Mouse (Mus musculus): ENCODE data around the gene Sh2b2. TPM values are rescaled to one million over a fixed set of nuclear protein-coding genes. Genes with fewer than 3 reads are reported as not detected.

Sh2b2 gene
- polyA plus RNA-seq, 1 experiment from 2014 or later, result 5.0 TPM

DNA sequence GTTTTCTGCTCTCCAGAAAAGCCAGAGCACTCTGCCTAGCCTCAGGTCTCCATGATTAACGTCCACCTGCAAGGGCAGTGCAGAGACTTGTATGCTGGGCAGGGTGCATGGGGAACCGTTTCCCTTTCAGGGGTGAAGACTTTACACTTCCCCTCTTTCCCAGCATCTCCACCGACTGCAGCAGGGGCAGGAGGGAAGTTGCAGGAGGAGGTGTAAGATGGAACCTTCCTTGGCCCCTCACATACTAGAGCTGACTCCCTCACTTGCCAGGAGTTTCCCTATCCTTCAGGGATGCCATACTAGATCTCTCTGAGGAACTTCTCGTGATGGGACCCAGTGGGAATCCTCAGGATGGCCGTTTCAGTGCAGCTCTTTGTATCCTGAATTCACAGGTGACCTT lies 35.8 kb downstream of the Sh2b2 start:
- WGBS, result 58% methylated on average over 5 of the region's 5 CpGs
- Histone ChIP-seq H3K27ac (no peak overlapping the region), H3K9me3 (no peaks in the 10 kb centered on the region), H3K4me3 (no peak overlapping the region), H3K4me2 (no peak overlapping the region), H3K9ac (no peak overlapping the region), H3K27me3 (no peaks in the 10 kb centered on the region), H3K4me1 (no peaks in the 10 kb centered on the region), H3K36me3 (no peaks in the 10 kb centered on the region)
- no peak for ATAC-seq (ENCODE audit: borderline replicate concordance, extremely low read depth, low FRiP score, low TSS enrichment)

DNA sequence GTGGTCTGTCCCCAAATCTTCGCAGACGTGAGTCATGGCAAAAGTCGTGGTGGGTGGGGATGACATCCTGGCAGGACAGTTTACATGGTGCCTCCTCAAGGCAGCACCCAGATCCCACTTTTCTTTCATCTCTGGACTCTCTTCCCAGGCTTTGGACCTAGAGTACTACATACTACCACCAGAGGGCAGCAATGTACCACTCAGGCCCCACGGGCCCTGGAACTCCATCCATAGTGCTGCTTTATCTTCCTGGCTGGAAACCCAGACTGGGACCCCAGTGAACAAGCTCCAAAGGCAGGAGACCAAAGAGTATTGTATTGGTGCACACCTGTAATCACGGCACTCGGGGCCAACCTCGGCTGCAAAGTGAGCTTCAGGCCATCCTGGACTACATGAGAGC lies 44.5 kb downstream of the Sh2b2 start:
- Histone ChIP-seq H3K4me1 (peaks cover 13% of the 10 kb centered on the region), H3K27me3 (no peaks in the 10 kb centered on the region), H3K4me3 (no peak overlapping the region), H3K9ac (no peak overlapping the region), H3K9me3 (no peaks in the 10 kb centered on the region), H3K36me3 (peaks cover 3% of the 10 kb centered on the region), H3K27ac (no peak overlapping the region), H3K4me2 (no peak overlapping the region)
- ATAC-seq (ENCODE audit: borderline replicate concordance, extremely low read depth, low FRiP score, low TSS enrichment), result peak; percentile 27; the same call in 1 of the 2 replicates
- 35% methylated on average over 7 of the region's 7 CpGs for WGBS

DNA sequence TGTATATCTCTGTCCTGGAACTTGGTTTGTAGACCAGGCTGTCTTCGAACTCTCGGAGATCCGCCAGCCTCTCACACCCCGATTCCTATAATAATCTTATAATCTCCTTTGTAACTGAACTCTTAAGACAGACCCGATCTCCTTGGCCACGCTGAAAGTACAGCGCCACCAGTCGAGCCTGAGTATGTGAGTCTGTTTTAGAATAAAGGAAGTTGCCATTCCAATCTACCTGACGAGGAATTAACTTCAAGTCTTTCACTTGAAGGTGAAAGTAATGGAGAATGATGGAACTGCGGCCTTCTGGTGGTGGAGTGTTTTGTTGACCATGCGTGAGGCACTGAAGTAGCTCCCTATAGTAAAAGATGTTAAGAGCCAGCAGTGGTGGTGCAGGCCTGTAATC lies 46.8 kb downstream of the Sh2b2 start:
- H3K36me3 ChIP-seq, result peaks cover 26% of the 10 kb centered on the region
- no peak for ATAC-seq (ENCODE audit: borderline replicate concordance, extremely low read depth, low FRiP score, low TSS enrichment)
- no peaks in the 10 kb centered on the region for H3K9me3 ChIP-seq
- no peaks in the 10 kb centered on the region for H3K27me3 ChIP-seq
- H3K4me3 ChIP-seq, result peak overlapping the region; percentile 94
- H3K9ac ChIP-seq, result peak overlapping the region; percentile 64; the same call in 1 of the 2 replicates
- H3K4me1 ChIP-seq, result peaks cover 13% of the 10 kb centered on the region
- 0 out of 2 replicates have a peak overlapping the region, but pooled peaks have one; percentile 4 for H3K27ac ChIP-seq
- WGBS, result 31% methylated on average over 11 of the region's 11 CpGs
- H3K4me2 ChIP-seq, result peak overlapping the region; percentile 90

DNA sequence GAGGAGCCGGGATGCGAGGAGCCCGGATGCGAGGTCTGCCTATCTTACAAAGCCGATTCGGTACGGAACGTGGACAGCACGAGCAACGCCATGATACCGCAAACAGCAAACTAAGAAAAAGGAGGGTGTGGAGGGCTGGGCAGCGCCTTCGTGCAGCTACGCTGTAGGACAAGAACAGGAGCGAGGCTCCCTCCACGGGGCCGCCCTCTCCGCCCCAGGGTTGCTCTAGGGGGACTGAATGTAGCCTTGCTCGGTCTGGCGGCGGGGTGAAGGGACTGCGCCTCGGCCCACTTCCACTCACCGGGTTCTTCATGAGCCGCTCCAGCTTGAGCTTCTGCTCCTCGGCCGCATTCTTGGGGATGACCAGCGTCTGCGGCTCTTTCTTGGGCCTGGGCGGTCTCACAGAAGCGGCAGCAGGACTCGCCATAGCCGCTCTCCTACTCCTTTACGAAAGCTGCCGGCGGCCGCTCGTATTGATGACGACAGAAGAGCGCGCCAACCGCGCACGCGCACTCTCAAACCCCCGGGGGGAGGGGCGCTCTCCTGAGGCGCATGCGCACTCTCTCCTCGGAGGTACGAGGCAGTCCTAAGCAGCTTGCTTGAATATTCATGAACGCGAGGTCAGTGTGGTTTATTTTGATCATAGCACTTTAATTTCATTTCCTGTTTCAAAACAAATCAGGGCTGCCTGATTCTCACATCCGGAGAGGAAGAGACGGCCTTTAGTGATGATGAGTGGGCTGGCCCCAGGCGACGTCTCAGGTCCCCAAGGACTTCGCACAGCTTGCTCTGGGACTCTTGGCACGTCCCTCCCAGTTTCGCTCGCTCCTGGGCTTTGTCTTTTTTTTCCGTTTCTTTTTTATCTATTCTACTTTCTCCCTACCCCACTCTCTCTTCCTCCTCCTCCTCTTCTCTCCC lies 47.6 kb downstream of the Sh2b2 start, which contains the start of gene Prkrip1:
Prkrip1 (minus strand) TSS at position 490 of the 918 bp plus-strand sequence.
- under 1% methylated on average over 62 of the region's 62 CpGs for WGBS
- Histone ChIP-seq H3K9ac (peak within 1 kb of the TSS; percentile 80), H3K36me3 (peaks cover 34% of the 10 kb centered on the region), H3K27me3 (no peaks in the 10 kb centered on the region), H3K27ac (peak within 1 kb of the TSS; percentile 86), H3K4me3 (peak within 1 kb of the TSS; percentile 94), H3K9me3 (no peaks in the 10 kb centered on the region), H3K4me2 (peak within 1 kb of the TSS; percentile 90), H3K4me1 (peaks cover 13% of the 10 kb centered on the region)
- ATAC-seq (ENCODE audit: borderline replicate concordance, extremely low read depth, low FRiP score, low TSS enrichment), result peak; percentile 89

DNA sequence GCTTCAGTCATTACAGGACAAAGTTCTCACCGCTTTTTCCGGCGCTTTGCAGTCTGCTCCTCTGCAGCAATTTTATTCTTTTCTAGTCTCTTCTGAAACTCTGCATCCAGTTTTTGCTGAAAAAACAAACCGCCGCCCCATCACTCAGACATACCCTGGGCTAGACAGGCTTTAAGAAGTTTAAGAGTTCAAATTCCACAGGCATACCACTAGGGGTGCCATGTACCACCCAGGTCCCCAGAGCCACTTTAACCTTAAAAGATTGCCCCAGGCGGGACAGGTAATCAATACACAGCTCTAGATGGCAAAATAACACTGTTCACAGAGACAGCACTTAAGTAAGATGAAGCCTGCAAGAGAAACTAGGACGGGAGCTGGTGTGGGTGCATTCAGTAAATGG lies 54.5 kb downstream of the Sh2b2 start:
- no peaks in the 10 kb centered on the region for H3K9me3 ChIP-seq
- H3K27ac ChIP-seq, result no peak overlapping the region
- H3K4me3 ChIP-seq, result no peak overlapping the region
- H3K4me2 ChIP-seq, result no peak overlapping the region
- peaks cover 85% of the 10 kb centered on the region for H3K36me3 ChIP-seq
- no peak for ATAC-seq (ENCODE audit: borderline replicate concordance, extremely low read depth, low FRiP score, low TSS enrichment)
- 84% methylated on average over 7 of the region's 7 CpGs for WGBS
- no peaks in the 10 kb centered on the region for H3K4me1 ChIP-seq
- H3K9ac ChIP-seq, result no peak overlapping the region
- no peaks in the 10 kb centered on the region for H3K27me3 ChIP-seq

DNA sequence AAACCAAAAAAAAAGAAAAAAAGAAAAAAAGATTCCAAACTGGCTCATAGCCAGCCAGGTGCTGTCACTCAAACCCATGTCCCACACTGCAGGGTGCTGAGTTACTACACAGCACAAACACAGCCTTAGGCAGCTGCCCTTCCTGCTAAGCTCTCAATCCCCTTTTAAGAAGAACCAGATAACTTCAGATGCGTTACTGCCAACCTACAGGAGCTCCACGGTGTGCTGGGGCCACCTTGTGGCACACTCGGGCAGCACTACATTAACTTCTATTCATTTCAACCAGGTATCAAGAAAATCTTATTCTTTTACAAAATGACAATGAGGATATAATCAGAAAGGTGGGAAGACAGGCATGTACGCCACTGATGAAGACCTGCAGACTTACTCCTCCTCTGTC lies 59.6 kb downstream of the Sh2b2 start:
- no peak overlapping the region for H3K9ac ChIP-seq
- no peaks in the 10 kb centered on the region for H3K27me3 ChIP-seq
- H3K4me2 ChIP-seq, result no peak overlapping the region
- H3K4me3 ChIP-seq, result no peak overlapping the region
- WGBS, result 47% methylated on average over 4 of the region's 4 CpGs
- H3K4me1 ChIP-seq, result no peaks in the 10 kb centered on the region
- H3K9me3 ChIP-seq, result no peaks in the 10 kb centered on the region
- H3K27ac ChIP-seq, result no peak overlapping the region
- ATAC-seq (ENCODE audit: borderline replicate concordance, extremely low read depth, low FRiP score, low TSS enrichment), result no peak
- peaks cover 59% of the 10 kb centered on the region for H3K36me3 ChIP-seq

DNA sequence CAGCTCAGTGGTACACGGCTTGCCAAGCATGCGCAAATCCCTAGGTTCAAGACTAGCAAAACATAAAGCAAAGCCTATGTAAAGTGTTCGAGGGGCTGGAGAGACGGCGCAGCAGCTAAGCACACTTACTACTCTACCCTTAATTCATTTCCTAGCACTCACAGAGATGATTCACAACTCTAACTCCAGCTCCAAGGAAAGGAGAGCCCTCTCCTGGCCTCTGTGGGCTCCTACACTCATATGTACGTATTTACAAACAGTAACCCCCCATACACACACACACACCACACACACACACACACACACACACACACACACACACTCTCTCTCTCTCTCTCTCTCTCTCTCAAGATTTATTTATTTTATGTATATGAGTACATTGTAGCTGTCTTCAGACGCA lies 62.6 kb downstream of the Sh2b2 start:
- Histone ChIP-seq H3K4me2 (no peak overlapping the region), H3K27me3 (no peaks in the 10 kb centered on the region), H3K9me3 (no peaks in the 10 kb centered on the region), H3K9ac (no peak overlapping the region), H3K4me1 (no peaks in the 10 kb centered on the region), H3K36me3 (peaks cover 60% of the 10 kb centered on the region), H3K27ac (no peak overlapping the region), H3K4me3 (no peak overlapping the region)
- no peak for ATAC-seq (ENCODE audit: borderline replicate concordance, extremely low read depth, low FRiP score, low TSS enrichment)
- WGBS, result 90% methylated on average over 7 of the region's 7 CpGs

DNA sequence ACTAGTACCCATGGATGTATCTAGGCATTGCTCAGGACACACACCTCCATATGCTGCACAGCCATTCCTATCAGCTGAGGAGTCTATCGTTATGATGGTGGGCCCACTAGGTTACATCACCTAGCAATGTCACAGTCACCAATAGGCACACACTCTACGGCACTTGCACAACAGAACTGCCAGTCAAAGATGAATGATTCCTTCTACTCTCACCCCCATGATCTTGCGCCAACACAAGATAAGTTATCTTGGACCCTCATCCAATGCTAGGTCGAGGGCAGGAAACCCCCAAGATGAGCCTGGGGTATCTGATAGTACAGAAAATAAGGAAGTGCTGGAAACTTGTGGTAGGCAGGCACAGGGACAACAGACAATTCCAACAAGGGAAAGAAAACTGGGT lies 63.5 kb downstream of the Sh2b2 start:
- 82% methylated on average over 4 of the region's 4 CpGs for WGBS
- no peak for ATAC-seq (ENCODE audit: borderline replicate concordance, extremely low read depth, low FRiP score, low TSS enrichment)
- Histone ChIP-seq H3K4me3 (no peak overlapping the region), H3K4me2 (no peak overlapping the region), H3K9ac (no peak overlapping the region), H3K9me3 (no peaks in the 10 kb centered on the region), H3K4me1 (no peaks in the 10 kb centered on the region), H3K36me3 (peaks cover 58% of the 10 kb centered on the region), H3K27ac (no peak overlapping the region), H3K27me3 (no peaks in the 10 kb centered on the region)

DNA sequence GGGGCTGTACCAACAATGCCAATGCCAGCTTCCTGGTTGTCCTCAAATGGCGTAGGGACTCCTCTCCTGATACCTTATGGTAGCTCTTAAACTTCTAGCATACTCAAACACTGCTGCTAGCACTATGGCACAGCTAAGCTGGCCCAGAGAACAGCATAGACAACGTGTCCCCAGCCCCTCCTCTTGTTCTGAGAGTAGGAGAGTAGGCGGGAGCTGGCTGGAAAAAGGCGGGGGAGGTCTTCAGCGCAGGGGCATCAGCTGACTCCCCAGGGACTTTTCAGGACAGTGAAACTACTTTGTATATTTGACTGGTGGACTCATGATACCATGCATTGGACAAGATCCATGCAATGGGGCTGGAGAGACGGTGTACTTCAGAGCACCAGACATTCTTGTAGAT lies 64.3 kb downstream of the Sh2b2 start:
- WGBS, result 82% methylated on average over 6 of the region's 6 CpGs
- Histone ChIP-seq H3K4me2 (no peak overlapping the region), H3K27ac (no peak overlapping the region), H3K4me3 (no peak overlapping the region), H3K9me3 (no peaks in the 10 kb centered on the region), H3K4me1 (no peaks in the 10 kb centered on the region), H3K27me3 (no peaks in the 10 kb centered on the region), H3K36me3 (peaks cover 61% of the 10 kb centered on the region), H3K9ac (no peak overlapping the region)
- ATAC-seq (ENCODE audit: borderline replicate concordance, extremely low read depth, low FRiP score, low TSS enrichment), result no peak

DNA sequence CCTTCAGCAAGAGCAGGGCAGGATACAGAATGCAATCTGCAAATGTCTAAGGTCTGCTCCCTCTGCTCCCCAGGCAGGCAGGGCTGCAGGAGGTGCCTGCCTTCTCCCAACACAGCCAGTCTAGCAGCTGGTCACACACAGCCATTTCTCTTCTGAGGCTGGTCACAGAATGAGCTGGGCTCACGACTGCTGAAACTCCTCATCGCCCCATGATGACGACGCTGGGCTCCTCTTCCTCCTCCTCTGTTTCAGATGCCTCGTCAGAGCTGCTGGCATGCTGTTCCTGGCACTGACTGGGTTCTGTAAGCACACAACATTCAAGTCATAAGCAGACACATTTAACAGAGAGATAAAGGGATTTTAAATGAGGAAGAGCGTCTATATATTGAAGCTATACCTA lies 65.2 kb downstream of the Sh2b2 start:
- ATAC-seq (ENCODE audit: borderline replicate concordance, extremely low read depth, low FRiP score, low TSS enrichment), result no peak
- Histone ChIP-seq H3K27ac (no peak overlapping the region), H3K4me1 (no peaks in the 10 kb centered on the region), H3K27me3 (no peaks in the 10 kb centered on the region), H3K4me2 (no peak overlapping the region), H3K36me3 (peaks cover 58% of the 10 kb centered on the region), H3K9me3 (no peaks in the 10 kb centered on the region), H3K9ac (no peak overlapping the region), H3K4me3 (no peak overlapping the region)
- 87% methylated on average over 6 of the region's 6 CpGs for WGBS

DNA sequence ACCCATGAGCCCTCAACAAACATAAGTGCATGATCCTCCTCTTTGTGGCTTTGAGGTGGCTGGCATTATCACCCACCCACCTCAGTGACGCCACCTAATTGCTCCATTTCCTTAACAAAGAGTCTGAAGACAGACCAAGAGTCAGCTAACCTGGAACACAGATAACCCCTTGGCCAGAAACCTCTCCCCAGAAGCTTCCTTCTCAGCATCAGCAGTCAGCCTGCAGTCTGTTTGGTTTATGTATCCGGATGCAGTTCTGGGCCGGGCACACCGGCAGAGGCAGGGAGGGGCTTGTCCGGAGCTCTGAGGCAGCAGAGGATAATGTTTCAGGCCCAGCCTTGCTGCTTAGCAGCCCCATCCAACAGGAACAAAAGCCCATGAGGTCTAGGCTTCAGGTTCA lies 66.8 kb downstream of the Sh2b2 start:
- H3K36me3 ChIP-seq, result peaks cover 55% of the 10 kb centered on the region
- 73% methylated on average over 5 of the region's 5 CpGs for WGBS
- ATAC-seq (ENCODE audit: borderline replicate concordance, extremely low read depth, low FRiP score, low TSS enrichment), result no peak

More for the DNA sequence above, 66.8 kb downstream of the Sh2b2 start:
- Histone ChIP-seq H3K9ac (no peak overlapping the region), H3K9me3 (no peaks in the 10 kb centered on the region), H3K4me3 (no peak overlapping the region), H3K27me3 (no peaks in the 10 kb centered on the region), H3K4me1 (no peaks in the 10 kb centered on the region), H3K27ac (no peak overlapping the region), H3K4me2 (no peak overlapping the region)
